Mouse (Mus musculus): ENCODE data around the gene Snrnp25. TPM values are rescaled to one million over a fixed set of nuclear protein-coding genes. Genes with fewer than 3 reads are reported as not detected.
A peak's percentile ranks its signal among the peaks of the same experiment; 100 is the strongest.

Snrnp25 gene
- polyA plus RNA-seq, 1 experiment from 2014 or later: 61.4 TPM

GRCm38 (mm10) chr11:32181973-32182868 is 23.0 kb upstream of the Snrnp25 start:
- Histone ChIP-seq H3K4me3 (replicated peaks) (no peak overlapping the region), H3K9me3 (0 out of 2 replicates have a peak, but pooled peaks cover 2% of the 10 kb centered on the region), H3K9ac (no peak overlapping the region), H3K36me3 (replicated peaks) (no peaks in the 10 kb centered on the region), H3K4me1 (no peaks in the 10 kb centered on the region), H3K27ac (no peak overlapping the region), H3K27me3 (peaks cover 3% of the 10 kb centered on the region; the same call in 1 of the 2 replicates), H3K4me2 (no peak overlapping the region)
- WGBS: 56% methylated on average over 22 of the region's 25 CpGs
- 0 out of 2 replicates have a peak, but pooled peaks have one; percentile 39 for ATAC-seq (ENCODE audit: low FRiP score)

- no peak overlapping the region for H3K4me2 ChIP-seq
- no peak overlapping the region for H3K27ac ChIP-seq
- H3K9me3 ChIP-seq: no peaks in the 10 kb centered on the region
- WGBS: 89% methylated on average over 8 of the region's 8 CpGs
- no peaks in the 10 kb centered on the region for H3K4me1 ChIP-seq
- no peak for ATAC-seq (ENCODE audit: low FRiP score)
- H3K36me3 ChIP-seq (replicated peaks): no peaks in the 10 kb centered on the region
- peaks cover 3% of the 10 kb centered on the region; the same call in 1 of the 2 replicates for H3K27me3 ChIP-seq
- no peak overlapping the region for H3K4me3 ChIP-seq (replicated peaks)
- H3K9ac ChIP-seq: no peak overlapping the region
These were observed 20.7 kb upstream of the Snrnp25 start for GRCm38 (mm10) chr11:32184469-32184868.

DNA sequence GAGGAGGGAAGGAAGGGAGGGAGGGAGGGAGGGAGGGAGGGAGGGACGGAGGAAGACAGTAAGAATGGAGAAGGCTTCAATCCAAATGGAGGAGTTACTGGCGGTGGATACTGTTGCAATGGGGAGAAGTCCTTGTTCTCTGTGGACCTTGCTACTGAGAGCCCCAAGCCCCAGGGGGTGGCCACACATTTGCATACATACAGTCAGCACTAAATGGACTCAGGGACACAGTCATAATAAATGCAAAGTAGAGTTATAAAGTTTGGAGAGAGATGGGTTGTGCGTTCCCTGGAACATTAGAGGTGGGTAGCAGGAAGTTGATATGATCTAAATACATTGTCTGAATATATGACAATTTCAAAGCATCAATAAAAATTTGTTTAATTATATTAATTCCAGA is 19.2 kb upstream of the Snrnp25 start:
- Histone ChIP-seq H3K9ac (no peak overlapping the region), H3K4me3 (replicated peaks) (no peak overlapping the region), H3K27me3 (peaks cover 3% of the 10 kb centered on the region; the same call in 1 of the 2 replicates), H3K36me3 (replicated peaks) (no peaks in the 10 kb centered on the region), H3K27ac (no peak overlapping the region), H3K4me1 (no peaks in the 10 kb centered on the region), H3K9me3 (no peaks in the 10 kb centered on the region), H3K4me2 (no peak overlapping the region)
- no peak for ATAC-seq (ENCODE audit: low FRiP score)
- WGBS: 88% methylated on average over 3 of the region's 3 CpGs

- no peaks in the 10 kb centered on the region for H3K9me3 ChIP-seq
- H3K4me2 ChIP-seq: no peak overlapping the region
- 92% methylated on average over 4 of the region's 4 CpGs for WGBS
- no peak overlapping the region for H3K4me3 ChIP-seq (replicated peaks)
- no peaks in the 10 kb centered on the region for H3K36me3 ChIP-seq (replicated peaks)
- H3K9ac ChIP-seq: no peak overlapping the region
- ATAC-seq (ENCODE audit: low FRiP score): no peak
- H3K27ac ChIP-seq: no peak overlapping the region
- H3K4me1 ChIP-seq: no peaks in the 10 kb centered on the region
- no peaks in the 10 kb centered on the region for H3K27me3 ChIP-seq
These were observed 18.0 kb upstream of the Snrnp25 start for GRCm38 (mm10) chr11:32187256-32187655.

- H3K27ac ChIP-seq: no peak overlapping the region
- no peaks in the 10 kb centered on the region for H3K9me3 ChIP-seq
- no peak for ATAC-seq (ENCODE audit: low FRiP score)
- no peaks in the 10 kb centered on the region for H3K36me3 ChIP-seq (replicated peaks)
- 0 out of 2 replicates have a peak, but pooled peaks cover under 1% of the 10 kb centered on the region for H3K27me3 ChIP-seq
- no peak overlapping the region for H3K9ac ChIP-seq
- no peaks in the 10 kb centered on the region for H3K4me1 ChIP-seq
- whole genome bisulfite sequencing: 83% methylated on average over 12 of the region's 12 CpGs
- no peak overlapping the region for H3K4me2 ChIP-seq
- H3K4me3 ChIP-seq (replicated peaks): no peak overlapping the region
These were observed 16.3 kb upstream of the Snrnp25 start for GRCm38 (mm10) chr11:32188881-32189280.

- ATAC-seq (ENCODE audit: low FRiP score): no peak
- H3K27ac ChIP-seq: no peak overlapping the region
- H3K4me1 ChIP-seq: no peaks in the 10 kb centered on the region
- H3K36me3 ChIP-seq (replicated peaks): no peaks in the 10 kb centered on the region
- 80% methylated on average over 5 of the region's 5 CpGs for WGBS
- no peaks in the 10 kb centered on the region for H3K9me3 ChIP-seq
- H3K9ac ChIP-seq: no peak overlapping the region
- no peak overlapping the region for H3K4me2 ChIP-seq
- H3K4me3 ChIP-seq (replicated peaks): no peak overlapping the region
- peaks cover 3% of the 10 kb centered on the region; the same call in 1 of the 2 replicates for H3K27me3 ChIP-seq
These were observed 15.8 kb upstream of the Snrnp25 start for GRCm38 (mm10) chr11:32189434-32189833.

DNA sequence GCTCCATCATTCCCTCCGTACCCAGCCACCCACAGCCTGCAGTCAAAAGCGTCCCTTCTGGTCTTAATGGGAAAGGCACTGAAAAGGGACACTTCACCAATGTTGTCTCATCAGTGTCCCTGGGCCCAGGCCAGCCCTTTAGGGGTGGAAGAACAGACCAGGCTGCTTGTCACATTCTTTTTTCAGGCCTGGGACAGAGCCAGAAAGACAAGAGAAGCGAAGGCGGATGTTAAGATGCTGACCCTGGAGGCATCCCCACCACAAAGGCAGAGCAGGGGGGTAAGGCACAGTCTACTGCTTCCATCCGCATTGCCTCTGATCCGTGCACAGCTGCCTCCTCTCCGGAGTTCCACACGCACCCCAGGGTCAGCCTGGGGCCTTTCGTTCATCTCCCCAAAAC is 15.1 kb upstream of the Snrnp25 start:
- H3K4me1 ChIP-seq: no peaks in the 10 kb centered on the region
- H3K9ac ChIP-seq: no peak overlapping the region
- no peaks in the 10 kb centered on the region for H3K9me3 ChIP-seq
- no peak overlapping the region for H3K4me3 ChIP-seq (replicated peaks)
- ATAC-seq (ENCODE audit: low FRiP score): no peak
- peaks cover 4% of the 10 kb centered on the region; the same call in 1 of the 2 replicates for H3K27me3 ChIP-seq
- no peak overlapping the region for H3K27ac ChIP-seq
- WGBS: 82% methylated on average over 9 of the region's 9 CpGs
- no peaks in the 10 kb centered on the region for H3K36me3 ChIP-seq (replicated peaks)
- no peak overlapping the region for H3K4me2 ChIP-seq

DNA sequence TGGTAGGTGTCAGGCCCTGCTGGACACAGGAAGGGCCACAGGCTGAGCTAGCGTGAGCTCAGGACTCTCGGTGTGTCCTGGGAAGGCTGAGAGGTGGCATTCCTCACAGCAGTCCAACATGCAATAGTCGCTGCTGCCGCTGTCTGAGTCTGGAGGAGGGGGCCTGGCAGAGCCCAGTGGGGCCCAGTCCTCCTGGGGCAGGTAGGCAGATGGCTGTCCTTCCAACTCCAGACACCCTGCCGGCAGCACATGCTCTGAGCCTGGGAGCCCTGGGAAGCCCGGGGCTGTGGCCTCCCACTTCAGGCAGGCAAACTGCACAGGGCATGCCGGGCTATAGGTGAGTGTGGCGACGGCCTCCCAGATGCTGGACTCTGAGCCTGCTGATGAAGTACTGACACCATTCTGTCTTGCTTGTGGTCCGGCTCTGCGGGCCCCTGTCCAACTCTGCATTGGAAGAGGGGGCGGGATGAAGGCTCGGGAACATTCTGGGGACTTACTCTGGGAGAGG is 14.6 kb upstream of the Snrnp25 start:
- H3K27me3 ChIP-seq: peaks cover 8% of the 10 kb centered on the region; the same call in 1 of the 2 replicates
- no peak overlapping the region for H3K4me2 ChIP-seq
- no peak for ATAC-seq (ENCODE audit: low FRiP score)
- H3K36me3 ChIP-seq (replicated peaks): no peaks in the 10 kb centered on the region
- no peak overlapping the region for H3K9ac ChIP-seq
- 82% methylated on average over 13 of the region's 13 CpGs for WGBS
- H3K9me3 ChIP-seq: no peaks in the 10 kb centered on the region
- no peak overlapping the region for H3K4me3 ChIP-seq (replicated peaks)
- H3K4me1 ChIP-seq: no peaks in the 10 kb centered on the region
- no peak overlapping the region for H3K27ac ChIP-seq

DNA sequence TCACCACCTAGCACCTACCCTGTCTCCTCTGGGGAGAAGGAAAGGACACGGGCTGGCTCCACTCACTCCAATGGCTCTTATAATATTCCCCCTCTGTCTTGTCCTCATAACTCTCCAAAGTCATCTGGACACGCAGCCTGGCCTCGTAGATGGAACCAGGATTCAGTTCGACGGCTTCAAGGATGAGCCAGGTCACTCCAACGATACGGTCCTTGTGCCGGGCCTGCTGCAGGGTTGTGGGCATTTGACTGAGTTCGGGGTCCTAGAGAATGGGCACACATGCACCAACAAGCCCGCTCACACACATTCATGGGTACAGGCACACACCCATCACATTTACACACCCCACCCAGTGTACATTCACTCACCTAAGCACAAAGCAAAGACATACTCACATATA is 12.1 kb upstream of the Snrnp25 start:
- WGBS: 93% methylated on average over 10 of the region's 10 CpGs
- no peak for ATAC-seq (ENCODE audit: low FRiP score)
- no peaks in the 10 kb centered on the region for H3K9me3 ChIP-seq
- H3K27me3 ChIP-seq: peaks cover 8% of the 10 kb centered on the region; the same call in 1 of the 2 replicates
- no peak overlapping the region for H3K4me2 ChIP-seq
- no peak overlapping the region for H3K4me3 ChIP-seq (replicated peaks)
- no peak overlapping the region for H3K27ac ChIP-seq
- peaks cover 5% of the 10 kb centered on the region; the same call in 1 of the 2 replicates for H3K4me1 ChIP-seq
- no peak overlapping the region for H3K9ac ChIP-seq
- no peaks in the 10 kb centered on the region for H3K36me3 ChIP-seq (replicated peaks)

GRCm38 (mm10) chr11:32194086-32194485 is 11.1 kb upstream of the Snrnp25 start:
- WGBS: 81% methylated on average over 10 of the region's 10 CpGs
- H3K27ac ChIP-seq: no peak overlapping the region
- no peak overlapping the region for H3K4me2 ChIP-seq
- no peak for ATAC-seq (ENCODE audit: low FRiP score)
- no peak overlapping the region for H3K9ac ChIP-seq
- H3K27me3 ChIP-seq: peaks cover 8% of the 10 kb centered on the region; the same call in 1 of the 2 replicates
- no peaks in the 10 kb centered on the region for H3K9me3 ChIP-seq
- no peak overlapping the region for H3K4me3 ChIP-seq (replicated peaks)
- H3K4me1 ChIP-seq: peaks cover 5% of the 10 kb centered on the region; the same call in 1 of the 2 replicates
- H3K36me3 ChIP-seq (replicated peaks): no peaks in the 10 kb centered on the region

DNA sequence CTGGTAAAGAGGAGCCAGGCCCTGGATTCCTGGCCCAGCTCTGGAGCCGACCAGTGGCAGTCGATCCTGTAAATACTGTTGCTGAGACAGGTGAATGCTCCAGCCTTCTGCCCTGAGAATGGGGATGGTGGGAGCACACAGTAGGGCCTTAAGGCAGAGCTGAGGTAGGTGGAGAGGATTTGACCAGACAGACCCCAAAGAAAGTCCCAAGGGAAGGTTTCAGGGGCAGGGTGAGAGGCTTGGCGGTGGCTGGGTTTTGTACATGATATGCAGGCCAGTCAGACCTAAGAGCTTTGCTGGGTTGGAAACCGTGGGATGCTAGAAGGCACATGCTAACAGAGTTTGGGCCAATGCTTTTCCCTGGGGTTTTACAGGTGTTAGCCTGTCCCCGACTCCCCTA is 10.6 kb upstream of the Snrnp25 start:
- H3K4me3 ChIP-seq (replicated peaks): no peak overlapping the region
- no peaks in the 10 kb centered on the region for H3K9me3 ChIP-seq
- peaks cover 8% of the 10 kb centered on the region; the same call in 1 of the 2 replicates for H3K27me3 ChIP-seq
- no peak overlapping the region for H3K4me2 ChIP-seq
- no peaks in the 10 kb centered on the region for H3K36me3 ChIP-seq (replicated peaks)
- H3K9ac ChIP-seq: no peak overlapping the region
- no peak for ATAC-seq (ENCODE audit: low FRiP score)
- H3K27ac ChIP-seq: no peak overlapping the region
- WGBS: 84% methylated on average over 5 of the region's 5 CpGs
- peaks cover 5% of the 10 kb centered on the region; the same call in 1 of the 2 replicates for H3K4me1 ChIP-seq

GRCm38 (mm10) chr11:32195867-32196540 is 9.2 kb upstream of the Snrnp25 start:
- Histone ChIP-seq H3K9ac (no peak overlapping the region), H3K27ac (no peak overlapping the region), H3K4me3 (replicated peaks) (no peak overlapping the region), H3K27me3 (peaks cover 8% of the 10 kb centered on the region; the same call in 1 of the 2 replicates), H3K36me3 (replicated peaks) (no peaks in the 10 kb centered on the region), H3K4me2 (no peak overlapping the region), H3K4me1 (peaks cover 5% of the 10 kb centered on the region; the same call in 1 of the 2 replicates), H3K9me3 (no peaks in the 10 kb centered on the region)
- 29% methylated on average over 11 of the region's 11 CpGs for WGBS
- no peak for ATAC-seq (ENCODE audit: low FRiP score)
